Mouse (Mus musculus): ENCODE measurements around the gene Cox14.
"Not testable (repeated sequence)": the region's sequence is repeated elsewhere in the genome, so short reads cannot be mapped to it uniquely, and the experiment has no call there.

The Cox14 gene

DNA sequence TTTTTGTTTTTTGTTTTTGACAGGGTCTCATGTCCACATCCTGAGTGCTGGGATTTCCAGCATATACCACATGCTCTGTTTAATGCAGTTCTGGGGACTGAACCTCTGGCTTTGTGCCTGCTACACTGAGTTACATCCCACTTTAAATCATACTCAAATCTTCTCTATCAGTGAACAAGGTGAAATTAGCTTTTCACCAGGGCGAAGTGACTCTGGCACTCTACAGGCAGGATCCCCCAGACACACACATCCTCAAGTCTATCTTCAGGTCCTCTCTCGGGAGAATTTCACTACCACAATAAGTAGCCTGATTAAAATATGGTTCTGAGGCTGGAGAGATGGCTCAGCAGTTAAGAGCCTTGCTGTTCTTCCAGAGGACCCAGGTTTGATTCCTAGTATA lies 1.1 kb downstream of the Cox14 start:
- no peak for DNase-seq (ENCODE audit: low spot score in 2 of 2)

DNA sequence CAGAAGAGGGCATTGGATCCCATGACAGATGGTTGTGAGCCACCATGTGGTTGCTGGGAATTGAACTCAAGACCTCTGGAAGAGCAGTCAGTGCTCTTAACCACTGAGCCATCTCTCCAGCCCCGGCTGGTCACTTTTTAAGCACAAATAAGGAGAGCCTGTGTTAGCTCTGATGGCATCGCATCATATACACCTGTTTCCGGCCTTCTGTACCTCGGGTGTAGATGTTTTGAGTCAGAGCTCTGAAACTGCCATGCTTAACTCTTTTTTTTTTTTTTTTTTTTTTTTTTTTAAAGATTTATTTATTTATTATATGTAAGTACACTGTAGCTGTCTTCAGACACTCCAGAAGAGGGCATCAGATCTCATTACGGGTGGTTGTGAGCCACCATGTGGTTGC lies 1.6 kb downstream of the Cox14 start:
- DNase-seq (ENCODE audit: low spot score in 2 of 2): not testable (repeated sequence)

DNA sequence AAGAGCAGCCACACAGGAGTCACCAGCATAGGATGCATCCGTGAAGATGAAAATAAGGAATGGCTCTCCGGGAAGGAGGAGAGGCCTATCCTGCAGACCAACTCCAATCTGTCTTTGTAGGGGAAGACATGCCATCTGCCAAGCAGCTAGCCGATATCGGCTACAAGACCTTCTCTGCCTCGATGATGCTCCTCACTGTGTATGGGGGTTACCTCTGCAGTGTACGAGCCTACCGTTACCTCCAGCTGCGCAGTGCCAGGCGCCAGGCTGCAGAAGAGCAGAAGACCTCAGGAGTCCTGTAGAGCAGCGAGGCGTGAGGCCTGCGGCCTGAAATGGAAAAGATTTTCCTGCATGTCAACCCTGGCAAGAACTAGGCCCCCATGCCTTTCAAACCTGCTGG lies 2.1 kb downstream of the Cox14 start:
- no peak for DNase-seq (ENCODE audit: low spot score in 2 of 2)

DNA sequence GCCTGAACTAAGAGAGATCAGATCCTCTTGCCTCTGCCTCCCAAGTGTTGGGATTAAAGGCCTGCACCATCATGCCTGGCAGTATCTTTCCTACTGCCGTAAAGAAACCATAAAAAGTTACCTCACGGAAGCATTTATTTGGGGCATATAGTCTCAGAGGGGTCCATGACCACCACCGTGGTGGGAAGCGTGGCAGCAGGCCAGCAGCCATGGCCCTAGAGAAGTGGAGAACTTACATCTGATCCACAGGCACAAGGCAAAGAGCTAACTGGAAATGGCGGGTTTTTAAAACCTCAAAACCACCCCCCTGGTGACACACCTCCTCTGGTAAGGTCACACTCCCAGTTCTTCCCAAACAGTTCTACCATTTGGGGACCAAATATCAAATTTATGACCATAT lies 2.8 kb downstream of the Cox14 start:
- DNase-seq (ENCODE audit: low spot score in 2 of 2): no peak

DNA sequence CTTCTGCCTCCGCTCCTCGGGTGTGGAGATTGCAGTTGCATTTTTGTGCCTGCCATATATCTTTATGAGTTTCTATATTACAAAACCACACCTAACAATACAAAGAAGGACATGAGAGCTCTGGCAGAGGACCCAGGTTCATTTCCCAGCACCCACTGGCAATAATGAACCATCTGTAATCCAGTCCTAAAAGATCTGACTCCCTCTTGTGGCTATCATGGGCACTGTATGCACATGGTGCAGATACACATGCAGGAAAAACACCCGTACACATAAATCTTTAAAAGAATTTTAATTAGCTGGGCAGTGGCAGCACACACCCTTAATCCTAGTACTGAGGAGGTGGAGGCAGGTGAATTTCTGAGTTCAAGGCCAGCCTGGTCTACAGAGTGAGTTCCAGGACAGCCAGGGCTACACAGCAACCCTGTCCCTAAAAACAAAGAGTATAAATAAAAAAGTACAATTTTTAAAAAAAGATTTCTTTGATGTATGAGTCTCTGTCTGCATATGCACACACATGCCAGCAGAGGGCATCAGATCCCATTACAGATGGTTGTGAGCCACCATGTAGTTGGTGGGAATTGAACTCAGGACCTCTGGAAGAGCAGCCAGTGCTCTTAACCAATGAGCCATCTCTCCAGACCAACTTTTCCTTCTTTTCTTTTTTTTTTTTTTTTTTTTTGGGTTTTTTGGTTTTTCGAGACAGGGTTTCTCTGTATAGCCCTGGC lies 3.8 kb downstream of the Cox14 start:
- DNase-seq (ENCODE audit: low spot score in 2 of 2): no peak

DNA sequence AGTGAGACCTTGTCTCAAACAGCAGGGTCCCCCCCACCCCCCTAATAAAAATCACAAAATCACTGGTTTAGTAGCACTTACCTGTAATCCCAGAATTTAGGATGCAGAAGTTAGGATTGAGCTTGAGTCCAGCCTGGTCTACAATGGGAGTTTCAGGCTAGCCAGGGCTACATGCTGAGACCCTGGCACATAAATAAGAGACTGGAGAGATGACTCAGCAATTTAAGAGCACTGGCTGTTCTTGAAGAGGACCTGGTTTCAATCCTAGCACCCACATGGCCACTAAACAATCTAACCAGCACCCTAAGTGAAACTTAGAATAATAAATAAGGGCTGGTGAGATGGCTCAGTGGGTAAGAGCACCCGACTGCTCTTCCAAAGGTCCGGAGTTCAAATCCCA lies 5.7 kb downstream of the Cox14 start:
- no peak for DNase-seq (ENCODE audit: low spot score in 2 of 2)

DNA sequence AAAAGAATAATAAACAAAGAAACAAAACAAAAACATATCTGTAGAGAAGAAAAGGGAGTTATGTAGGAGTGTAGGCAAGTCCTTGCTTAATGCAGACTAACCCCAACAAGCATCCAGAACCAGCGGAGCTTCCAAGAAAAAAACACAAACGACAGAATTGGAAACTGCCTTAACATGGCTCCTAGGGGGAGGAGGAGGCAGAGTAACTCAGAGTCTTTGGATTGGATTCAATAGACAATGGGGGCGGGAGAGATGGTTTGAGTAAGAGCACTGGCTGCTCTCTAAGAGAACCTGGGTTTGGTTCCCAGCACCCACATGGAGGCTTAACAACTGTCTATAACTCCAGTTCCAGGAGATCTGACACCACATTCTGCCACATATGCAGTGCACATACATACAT lies 6.3 kb downstream of the Cox14 start:
- no peak for DNase-seq (ENCODE audit: low spot score in 2 of 2)

DNA sequence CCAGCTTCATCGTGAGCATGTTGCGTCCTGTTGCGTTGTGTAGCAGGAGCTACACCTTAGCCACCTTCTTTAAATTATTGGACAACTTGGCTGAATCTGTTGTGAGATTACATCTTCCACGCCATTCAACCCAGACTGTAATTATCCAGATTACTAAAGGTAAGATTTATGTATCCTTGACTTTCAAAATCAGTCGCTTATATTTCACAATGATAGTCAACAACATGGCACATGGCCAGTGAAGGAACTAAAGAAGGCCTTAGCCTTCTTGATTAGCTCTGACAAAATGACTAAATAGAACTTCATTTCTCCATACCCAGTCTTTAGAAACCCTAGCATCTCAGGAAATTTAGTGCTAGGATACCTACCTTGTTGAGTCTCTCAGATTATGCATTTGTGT lies 7.8 kb downstream of the Cox14 start:
- no peak for DNase-seq (ENCODE audit: low spot score in 2 of 2)

DNA sequence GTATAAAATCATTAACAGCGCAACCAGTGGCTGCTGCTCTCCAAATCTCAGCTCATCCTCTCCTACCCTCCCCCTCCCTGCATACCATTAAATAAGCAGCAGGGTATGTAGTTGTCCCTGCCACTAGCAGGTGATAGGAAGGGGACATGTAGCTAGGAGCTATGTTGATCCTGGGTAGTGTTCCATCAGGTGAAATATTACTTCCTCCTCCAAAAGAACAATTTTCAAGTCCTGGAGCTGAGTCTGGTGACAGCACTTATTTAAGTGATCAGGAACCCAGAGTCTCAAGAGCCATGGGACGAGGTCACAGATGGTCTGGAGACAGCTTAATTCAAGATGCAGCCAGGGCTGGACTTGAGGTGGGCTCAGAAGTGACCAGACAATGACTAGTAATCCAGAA lies 10.2 kb downstream of the Cox14 start:
- DNase-seq (ENCODE audit: low spot score in 2 of 2): peak; percentile 100

DNA sequence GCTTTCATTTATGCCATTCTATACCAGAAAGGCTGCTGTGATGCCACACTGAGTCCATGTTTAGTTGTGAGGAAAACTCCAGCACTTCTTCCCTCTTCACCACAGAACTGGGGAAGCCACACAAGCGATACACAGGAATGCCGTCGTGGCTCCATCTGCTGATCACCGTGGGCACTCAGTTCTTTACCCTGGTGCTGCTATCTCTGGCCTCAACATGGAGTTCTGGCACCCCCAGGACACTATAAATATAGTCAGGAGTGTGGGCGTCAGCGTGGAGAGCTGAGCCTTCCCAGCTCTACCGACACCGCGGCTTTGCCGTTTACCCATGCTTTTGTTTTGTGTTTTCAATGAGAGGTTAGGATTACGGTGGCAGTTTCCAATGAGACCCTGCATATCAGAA lies 11.3 kb downstream of the Cox14 start:
- DNase-seq (ENCODE audit: low spot score in 2 of 2): no peak

DNA sequence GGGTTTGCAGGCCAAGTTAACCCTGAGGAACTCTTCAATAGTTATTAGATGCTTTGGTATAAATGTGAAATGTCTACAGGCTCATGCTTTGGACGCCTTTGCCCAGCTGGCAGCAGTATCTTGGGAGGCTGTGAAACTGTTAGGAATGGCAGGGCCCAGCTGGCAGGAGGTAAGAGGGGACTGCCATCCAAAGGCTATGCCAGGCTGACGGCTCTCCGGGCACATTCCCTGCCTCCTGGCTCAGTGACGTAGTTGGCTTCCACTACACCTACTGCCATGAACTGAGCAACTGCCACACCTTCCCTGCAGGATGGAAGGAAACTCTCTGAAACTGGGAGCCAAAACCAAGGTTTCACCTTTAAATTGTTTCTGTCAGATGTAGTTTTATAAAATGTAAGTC lies 14.8 kb downstream of the Cox14 start:
- DNase-seq (ENCODE audit: low spot score in 2 of 2): no peak

DNA sequence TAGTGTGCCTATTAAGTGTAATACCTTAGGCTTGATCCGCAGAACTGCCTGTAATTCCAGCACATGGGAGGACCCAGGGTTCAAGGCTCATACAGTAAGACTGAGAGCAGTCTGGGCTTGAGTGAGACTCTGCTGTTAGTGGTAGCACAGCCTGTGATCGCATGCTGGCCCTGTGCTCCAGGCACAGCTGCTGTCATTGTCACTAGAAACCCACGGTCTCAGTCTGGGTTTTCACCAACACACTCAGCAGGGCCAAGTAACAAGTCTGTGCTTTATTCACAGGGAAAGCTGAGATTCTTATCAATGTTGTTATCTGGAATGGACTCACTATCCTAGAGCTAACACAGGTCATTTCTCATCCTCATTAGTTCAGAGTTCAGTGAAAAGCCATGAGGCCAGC lies 28.8 kb downstream of the Cox14 start:
- no peak for DNase-seq (ENCODE audit: low spot score in 2 of 2)

DNA sequence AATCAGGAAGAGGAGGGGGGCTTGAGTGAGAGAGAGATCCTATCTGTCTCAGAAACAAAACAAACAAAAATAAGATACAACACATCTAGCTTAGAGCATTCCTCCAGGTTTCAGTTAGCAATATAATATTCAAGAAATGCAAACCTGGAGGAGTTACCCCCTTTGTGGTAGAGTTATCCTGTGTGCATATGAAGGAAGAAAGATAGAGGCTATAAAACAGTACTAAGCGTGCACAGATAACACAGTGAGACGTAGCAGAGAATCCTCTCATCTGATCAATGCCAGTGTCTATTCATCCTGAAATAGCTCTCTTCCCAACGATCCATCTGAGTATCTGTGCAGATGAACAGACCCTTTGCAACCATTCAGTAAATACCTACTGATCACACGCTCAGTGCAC lies 42.0 kb downstream of the Cox14 start:
- no peak for DNase-seq (ENCODE audit: low spot score in 2 of 2)

DNA sequence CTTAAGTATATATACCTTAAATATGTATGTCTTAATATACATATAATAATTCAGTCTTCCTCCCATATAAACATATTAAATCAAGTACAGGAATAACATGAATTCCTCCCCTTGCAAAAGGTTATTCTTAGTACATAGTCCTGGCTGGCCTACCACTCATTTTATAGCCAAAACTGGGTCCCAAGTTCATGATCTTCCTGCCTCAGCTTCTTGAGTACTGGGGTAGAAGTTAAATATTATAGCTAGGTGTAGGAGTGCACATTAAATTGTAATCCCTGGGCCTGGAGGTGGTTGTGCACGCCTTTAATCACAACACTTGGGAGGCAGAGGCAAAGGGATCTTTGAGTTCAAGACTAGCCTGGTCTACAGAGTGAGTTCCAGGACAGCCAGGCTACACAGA lies 43.3 kb downstream of the Cox14 start:
- DNase-seq (ENCODE audit: low spot score in 2 of 2): no peak

DNA sequence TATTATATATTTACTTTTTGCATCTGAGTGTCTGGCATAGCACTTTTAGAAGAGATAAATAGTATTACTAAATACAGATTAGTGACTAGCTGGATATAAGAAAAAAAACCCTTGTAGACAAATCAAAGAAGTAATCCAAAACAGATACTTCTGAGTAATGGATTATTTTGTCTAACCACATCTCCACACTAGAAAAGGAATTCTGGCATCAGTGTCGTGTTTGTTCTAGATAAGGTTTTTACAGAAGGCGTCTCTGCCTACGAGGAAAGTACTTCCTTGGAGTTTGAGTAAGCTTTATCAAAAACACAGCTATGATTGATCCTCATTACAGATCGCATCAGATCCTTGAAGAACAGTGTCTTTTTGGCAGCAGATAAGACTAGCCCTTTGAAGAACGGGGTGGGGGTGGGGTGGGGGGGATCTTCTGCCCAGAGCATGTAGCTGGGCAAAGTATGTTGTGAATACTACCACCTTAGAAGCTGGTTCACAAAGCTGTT lies 45.6 kb downstream of the Cox14 start:
- no peak for DNase-seq (ENCODE audit: low spot score in 2 of 2)

DNA sequence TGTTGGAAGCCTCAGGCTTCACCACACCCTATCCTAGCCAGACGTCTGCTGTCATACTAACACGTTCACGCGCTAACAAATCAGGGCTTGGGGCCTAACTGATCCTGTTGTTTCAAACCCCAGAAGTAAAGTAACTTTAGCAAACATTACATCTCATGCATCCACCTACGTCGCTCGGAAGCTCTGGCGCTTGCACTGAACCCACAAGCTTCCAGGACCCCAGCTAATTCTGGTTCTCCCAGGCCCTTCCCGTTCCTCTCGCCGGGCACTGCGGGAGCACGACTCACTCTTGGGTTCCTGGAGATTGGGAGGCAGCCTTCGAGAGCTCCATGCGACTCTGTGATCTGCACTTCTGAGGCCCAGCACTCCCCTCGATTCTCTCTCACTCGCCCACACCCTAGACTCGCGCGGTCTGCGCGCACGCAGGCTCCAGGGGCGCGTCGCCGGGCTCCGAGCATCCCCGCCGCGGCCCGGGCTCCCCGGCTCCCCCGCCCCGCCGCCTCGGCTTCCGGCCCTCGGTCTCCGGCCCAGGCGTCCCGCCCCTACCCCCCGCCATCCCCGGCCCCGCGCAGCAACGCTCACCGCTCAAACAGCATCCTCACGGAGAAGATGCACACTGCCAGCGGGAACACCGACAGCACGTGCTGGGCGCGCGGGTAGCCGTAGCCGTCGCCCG lies 46.3 kb downstream of the Cox14 start:
- DNase-seq (ENCODE audit: low spot score in 2 of 2): no peak

DNA sequence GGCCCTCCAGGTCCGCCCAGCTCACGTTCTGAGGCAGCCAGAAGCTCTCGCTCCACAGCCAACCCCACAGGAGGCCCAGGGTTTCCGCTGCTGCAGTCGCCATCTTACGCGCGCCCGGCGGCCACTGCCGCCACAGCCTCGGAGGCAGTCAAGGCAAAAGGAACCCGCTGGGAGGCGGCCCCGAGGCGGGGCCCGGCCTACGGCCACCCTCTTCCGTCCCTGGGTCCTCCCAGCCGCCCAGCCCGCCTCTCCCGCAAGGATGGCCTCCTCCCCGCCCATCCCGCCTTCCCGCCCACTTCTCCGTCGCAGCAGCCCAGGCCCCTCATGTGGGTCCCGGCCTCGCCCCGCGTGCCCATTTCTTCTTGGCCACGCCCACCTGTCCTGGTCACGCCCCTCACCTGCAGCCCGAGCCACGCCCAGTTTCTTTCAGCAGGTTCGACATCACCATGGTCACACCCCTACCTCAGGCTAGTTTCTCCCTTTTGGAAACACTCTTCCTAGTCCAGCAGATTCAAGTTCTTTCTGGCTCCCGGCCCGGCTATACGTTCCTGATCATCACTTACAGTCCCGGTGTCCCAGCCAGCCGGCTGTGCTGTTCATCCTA lies 47.0 kb downstream of the Cox14 start:
- peak; percentile 88 to 89 for DNase-seq (ENCODE audit: low spot score in 2 of 2)

DNA sequence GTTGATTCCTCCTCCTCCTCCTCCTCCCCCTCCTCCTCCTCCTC lies 47.3 kb downstream of the Cox14 start, which contains the start of gene Cers5:
Cers5 (minus strand) TSS at position 5 of the 44 bp plus-strand sequence.
- DNase-seq (ENCODE audit: low spot score in 2 of 2): not testable (repeated sequence)

DNA sequence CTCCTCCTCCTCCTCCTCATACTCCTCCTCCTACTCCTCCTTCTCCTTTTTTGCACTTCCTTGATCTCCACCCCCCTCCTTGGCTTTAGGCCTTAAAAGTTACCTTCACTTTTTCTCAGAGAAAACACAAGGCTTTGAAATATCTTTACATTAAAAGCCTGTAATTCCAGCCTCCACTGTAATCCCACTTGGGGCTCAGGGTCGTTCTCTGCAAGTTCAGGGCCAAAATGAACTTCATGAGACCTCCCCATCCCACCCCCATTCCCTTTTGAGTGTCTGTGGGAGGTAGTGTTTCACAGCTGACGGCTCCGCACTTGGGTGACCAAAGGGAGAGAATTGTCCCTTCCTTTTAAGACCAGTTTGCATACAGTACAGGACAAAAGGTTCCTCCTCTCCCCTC lies 47.5 kb downstream of the Cox14 start:
- DNase-seq (ENCODE audit: low spot score in 2 of 2): no peak
